Mouse (Mus musculus) thymus, postnatal 14 days (tissue): ENCODE measurements around the gene Nudcd3.
"Not testable (repeated sequence)": the region's sequence is repeated elsewhere in the genome, so short reads cannot be mapped to it uniquely, and the experiment has no call there.

Experiments
- DNase-seq: peaks from one replicate; pipeline ENCODE4 v3.0.0; 2021

Gene Nudcd3

GRCm38 (mm10) chr11:6120596-6120995 is 79.6 kb downstream of the Nudcd3 start:
- no peak for DNase-seq

- DNase-seq, result no peak
These were observed 80.2 kb downstream of the Nudcd3 start for GRCm38 (mm10) chr11:6120001-6120400.

GRCm38 (mm10) chr11:6119312-6119711 is 80.9 kb downstream of the Nudcd3 start:
- DNase-seq, result no peak

- no peak for DNase-seq
These were observed 82.3 kb downstream of the Nudcd3 start for GRCm38 (mm10) chr11:6117956-6118355.

- DNase-seq, result no peak
These were observed 88.3 kb downstream of the Nudcd3 start for GRCm38 (mm10) chr11:6111734-6112484.

- DNase-seq, result no peak
These were observed 90.2 kb downstream of the Nudcd3 start for GRCm38 (mm10) chr11:6109990-6110389.

- no peak for DNase-seq
These were observed 91.9 kb downstream of the Nudcd3 start for GRCm38 (mm10) chr11:6108296-6108695.

GRCm38 (mm10) chr11:6107722-6108121 is 92.5 kb downstream of the Nudcd3 start:
- DNase-seq, result peak; percentile 63

- DNase-seq, result no peak
These were observed 95.5 kb downstream of the Nudcd3 start for GRCm38 (mm10) chr11:6104734-6105133.

GRCm38 (mm10) chr11:6096637-6097036 is 103.6 kb downstream of the Nudcd3 start:
- not testable (repeated sequence) for DNase-seq

GRCm38 (mm10) chr11:6086991-6087390 is 113.2 kb downstream of the Nudcd3 start:
- DNase-seq, result no peak

GRCm38 (mm10) chr11:6078737-6079136 is 121.5 kb downstream of the Nudcd3 start:
- DNase-seq, result no peak

- DNase-seq, result no peak
These were observed 124.6 kb downstream of the Nudcd3 start for GRCm38 (mm10) chr11:6075618-6076066.

- no peak for DNase-seq
These were observed 131.8 kb downstream of the Nudcd3 start for GRCm38 (mm10) chr11:6068181-6068957.

- DNase-seq, result no peak
These were observed 133.1 kb downstream of the Nudcd3 start for GRCm38 (mm10) chr11:6067160-6067559.

- DNase-seq, result no peak
These were observed 134.0 kb downstream of the Nudcd3 start, which contains the start of gene Camk2b for GRCm38 (mm10) chr11:6066176-6066575. Camk2b (minus strand) TSS chr11:6066362.

GRCm38 (mm10) chr11:6065551-6066121 is 134.6 kb downstream of the Nudcd3 start:
- no peak for DNase-seq

GRCm38 (mm10) chr11:6065046-6065521 is 135.1 kb downstream of the Nudcd3 start:
- no peak for DNase-seq

GRCm38 (mm10) chr11:6064215-6065045 is 135.8 kb downstream of the Nudcd3 start:
- DNase-seq, result no peak

- DNase-seq, result no peak
These were observed 136.6 kb downstream of the Nudcd3 start for GRCm38 (mm10) chr11:6063501-6064214.

GRCm38 (mm10) chr11:6063065-6063464 is 137.2 kb downstream of the Nudcd3 start:
- no peak for DNase-seq

- DNase-seq, result no peak
These were observed 137.9 kb downstream of the Nudcd3 start for GRCm38 (mm10) chr11:6062329-6062728.
